Mouse (Mus musculus): ENCODE results near the gene Adprh.

DNA sequence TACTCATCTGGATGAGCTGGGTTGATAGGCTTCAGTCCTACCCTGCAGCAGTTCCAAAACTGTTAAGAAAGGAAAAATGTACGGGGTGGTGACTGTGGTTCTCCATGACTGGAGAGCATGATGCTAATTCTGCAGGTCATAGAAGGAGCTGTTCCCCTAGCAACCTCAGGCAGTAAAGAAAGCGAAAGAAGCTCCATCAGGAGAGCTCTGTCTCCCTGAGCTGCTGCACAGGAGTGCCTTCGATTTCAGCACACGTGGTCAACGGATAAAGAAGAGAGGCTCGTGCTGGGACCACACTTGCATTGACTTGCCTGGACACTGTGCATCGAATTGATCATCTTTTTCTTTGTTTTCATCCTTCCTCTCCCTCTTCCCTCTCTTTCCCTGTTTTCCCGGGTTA, 10.3 kb downstream of the Adprh start:
- TF ChIP-seq CTCF (IDR thresholded peaks at IDR 0.05; ENCODE audit: low read depth, low read length) (no peak), POLR2A (IDR thresholded peaks at IDR 0.05; ENCODE audit: extremely low read depth, insufficient read depth, low read length) (no peak)

All from liver, adult 2 months (tissue).